Mouse (Mus musculus): ENCODE measurements around the gene Utrn. TPM values are rescaled to one million over a fixed set of nuclear protein-coding genes. Genes with fewer than 3 reads are reported as not detected.

Gene Utrn
- polyA plus RNA-seq, 1 experiment from 2014 or later: 68.1 TPM

GRCm38 (mm10) chr10:12788529-12788928, 80.6 kb downstream of the Utrn start:
- Histone ChIP-seq H3K4me1 (peaks cover 13% of the 10 kb centered on the region; the same call in 1 of the 2 replicates), H3K36me3 (no peaks in the 10 kb centered on the region), H3K27ac (no peak overlapping the region), H3K9ac (no peak overlapping the region), H3K4me3 (replicated peaks) (no peak overlapping the region), H3K4me2 (no peak overlapping the region), H3K27me3 (replicated peaks) (no peaks in the 10 kb centered on the region), H3K9me3 (no peaks in the 10 kb centered on the region)
- no peak for ATAC-seq (ENCODE audit: insufficient read depth, low FRiP score, low read depth)
- WGBS: 82% methylated on average over 1 of the region's 1 CpGs

- no peaks in the 10 kb centered on the region for H3K27me3 ChIP-seq (replicated peaks)
- 64% methylated on average over 6 of the region's 6 CpGs for WGBS
- no peak for ATAC-seq (ENCODE audit: insufficient read depth, low FRiP score, low read depth)
Observed at GRCm38 (mm10) chr10:12787965-12788364, 81.2 kb downstream of the Utrn start.

GRCm38 (mm10) chr10:12785299-12785698, 83.9 kb downstream of the Utrn start:
- 93% methylated on average over 5 of the region's 5 CpGs for WGBS
- H3K4me3 ChIP-seq (replicated peaks): no peak overlapping the region
- no peaks in the 10 kb centered on the region for H3K9me3 ChIP-seq
- no peak for ATAC-seq (ENCODE audit: insufficient read depth, low FRiP score, low read depth)
- H3K4me1 ChIP-seq: peaks cover 6% of the 10 kb centered on the region; the same call in 1 of the 2 replicates
- H3K36me3 ChIP-seq: no peaks in the 10 kb centered on the region
- H3K27ac ChIP-seq: no peak overlapping the region
- no peaks in the 10 kb centered on the region for H3K27me3 ChIP-seq (replicated peaks)
- no peak overlapping the region for H3K9ac ChIP-seq
- H3K4me2 ChIP-seq: no peak overlapping the region

More at GRCm38 (mm10) chr10:12787965-12788364, 81.2 kb downstream of the Utrn start:
- H3K27ac ChIP-seq: no peak overlapping the region
- H3K4me1 ChIP-seq: peaks cover 13% of the 10 kb centered on the region; the same call in 1 of the 2 replicates
- H3K9me3 ChIP-seq: no peaks in the 10 kb centered on the region
- no peak overlapping the region for H3K4me3 ChIP-seq (replicated peaks)
- no peaks in the 10 kb centered on the region for H3K36me3 ChIP-seq
- no peak overlapping the region for H3K4me2 ChIP-seq
- H3K9ac ChIP-seq: no peak overlapping the region

GRCm38 (mm10) chr10:12781381-12781907, 87.7 kb downstream of the Utrn start:
- 71% methylated on average over 4 of the region's 4 CpGs for WGBS
- ATAC-seq (ENCODE audit: insufficient read depth, low FRiP score, low read depth): no peak

GRCm38 (mm10) chr10:12773178-12773577, 96.0 kb downstream of the Utrn start:
- Histone ChIP-seq H3K4me3 (replicated peaks) (no peak overlapping the region), H3K27ac (peak overlapping the region; percentile 40; the same call in 1 of the 2 replicates), H3K9ac (no peak overlapping the region), H3K4me2 (no peak overlapping the region), H3K4me1 (0 out of 2 replicates have a peak, but pooled peaks cover 4% of the 10 kb centered on the region), H3K27me3 (replicated peaks) (no peaks in the 10 kb centered on the region), H3K9me3 (no peaks in the 10 kb centered on the region), H3K36me3 (no peaks in the 10 kb centered on the region)
- ATAC-seq (ENCODE audit: insufficient read depth, low FRiP score, low read depth): peak; percentile 80
- 32% methylated on average over 6 of the region's 6 CpGs for WGBS

More at GRCm38 (mm10) chr10:12781381-12781907, 87.7 kb downstream of the Utrn start:
- H3K36me3 ChIP-seq: no peaks in the 10 kb centered on the region
- no peak overlapping the region for H3K4me3 ChIP-seq (replicated peaks)
- H3K4me2 ChIP-seq: no peak overlapping the region
- no peaks in the 10 kb centered on the region for H3K27me3 ChIP-seq (replicated peaks)
- no peak overlapping the region for H3K9ac ChIP-seq
- no peaks in the 10 kb centered on the region for H3K9me3 ChIP-seq
- no peaks in the 10 kb centered on the region for H3K4me1 ChIP-seq
- H3K27ac ChIP-seq: no peak overlapping the region

GRCm38 (mm10) chr10:12771511-12771910, 97.7 kb downstream of the Utrn start:
- WGBS: 76% methylated on average over 2 of the region's 2 CpGs
- Histone ChIP-seq H3K9me3 (no peaks in the 10 kb centered on the region), H3K27ac (no peak overlapping the region), H3K9ac (no peak overlapping the region), H3K36me3 (no peaks in the 10 kb centered on the region), H3K4me2 (no peak overlapping the region), H3K4me1 (0 out of 2 replicates have a peak, but pooled peaks cover 4% of the 10 kb centered on the region), H3K27me3 (replicated peaks) (no peaks in the 10 kb centered on the region), H3K4me3 (replicated peaks) (no peak overlapping the region)
- ATAC-seq (ENCODE audit: insufficient read depth, low FRiP score, low read depth): no peak

- no peak overlapping the region for H3K4me2 ChIP-seq
- H3K4me3 ChIP-seq (replicated peaks): no peak overlapping the region
- WGBS: 45% methylated on average over 3 of the region's 3 CpGs
- ATAC-seq (ENCODE audit: insufficient read depth, low FRiP score, low read depth): no peak
- H3K27ac ChIP-seq: no peak overlapping the region
- no peaks in the 10 kb centered on the region for H3K9me3 ChIP-seq
- H3K27me3 ChIP-seq (replicated peaks): no peaks in the 10 kb centered on the region
- H3K9ac ChIP-seq: no peak overlapping the region
- H3K36me3 ChIP-seq: no peaks in the 10 kb centered on the region
- H3K4me1 ChIP-seq: no peaks in the 10 kb centered on the region; the same call in 1 of the 2 replicates
Observed at GRCm38 (mm10) chr10:12762668-12763067, 106.5 kb downstream of the Utrn start.

- Histone ChIP-seq H3K27ac (no peak overlapping the region), H3K4me1 (no peaks in the 10 kb centered on the region; the same call in 1 of the 2 replicates), H3K9me3 (no peaks in the 10 kb centered on the region), H3K4me3 (replicated peaks) (no peak overlapping the region), H3K9ac (no peak overlapping the region), H3K27me3 (replicated peaks) (no peaks in the 10 kb centered on the region), H3K36me3 (no peaks in the 10 kb centered on the region), H3K4me2 (no peak overlapping the region)
- WGBS: 56% methylated on average over 6 of the region's 6 CpGs
- no peak for ATAC-seq (ENCODE audit: insufficient read depth, low FRiP score, low read depth)
Observed at GRCm38 (mm10) chr10:12758702-12758988, 110.5 kb downstream of the Utrn start.

- WGBS: 53% methylated on average over 5 of the region's 5 CpGs
- no peak for ATAC-seq (ENCODE audit: insufficient read depth, low FRiP score, low read depth)
- Histone ChIP-seq H3K9me3 (no peaks in the 10 kb centered on the region), H3K27ac (no peak overlapping the region), H3K9ac (no peak overlapping the region), H3K4me1 (no peaks in the 10 kb centered on the region; the same call in 1 of the 2 replicates), H3K4me3 (replicated peaks) (no peak overlapping the region), H3K4me2 (no peak overlapping the region), H3K36me3 (no peaks in the 10 kb centered on the region), H3K27me3 (replicated peaks) (no peaks in the 10 kb centered on the region)
Observed at GRCm38 (mm10) chr10:12757943-12758701, 111.0 kb downstream of the Utrn start.

GRCm38 (mm10) chr10:12756692-12757091, 112.5 kb downstream of the Utrn start:
- 89% methylated on average over 4 of the region's 4 CpGs for WGBS
- no peak overlapping the region for H3K4me3 ChIP-seq (replicated peaks)
- no peak for ATAC-seq (ENCODE audit: insufficient read depth, low FRiP score, low read depth)
- no peaks in the 10 kb centered on the region; the same call in 1 of the 2 replicates for H3K4me1 ChIP-seq
- H3K27ac ChIP-seq: no peak overlapping the region
- no peaks in the 10 kb centered on the region for H3K27me3 ChIP-seq (replicated peaks)
- no peak overlapping the region for H3K9ac ChIP-seq
- H3K9me3 ChIP-seq: no peaks in the 10 kb centered on the region
- H3K4me2 ChIP-seq: no peak overlapping the region
- no peaks in the 10 kb centered on the region for H3K36me3 ChIP-seq

GRCm38 (mm10) chr10:12754911-12755310, 114.3 kb downstream of the Utrn start:
- WGBS: 92% methylated on average over 2 of the region's 2 CpGs
- ATAC-seq (ENCODE audit: insufficient read depth, low FRiP score, low read depth): no peak

GRCm38 (mm10) chr10:12754166-12754565, 115.0 kb downstream of the Utrn start:
- Histone ChIP-seq H3K9ac (no peak overlapping the region), H3K4me1 (no peaks in the 10 kb centered on the region; the same call in 1 of the 2 replicates), H3K27ac (no peak overlapping the region), H3K4me3 (replicated peaks) (no peak overlapping the region), H3K27me3 (replicated peaks) (no peaks in the 10 kb centered on the region), H3K4me2 (no peak overlapping the region), H3K36me3 (no peaks in the 10 kb centered on the region), H3K9me3 (no peaks in the 10 kb centered on the region)
- ATAC-seq (ENCODE audit: insufficient read depth, low FRiP score, low read depth): no peak
- 86% methylated on average over 6 of the region's 6 CpGs for WGBS

More at GRCm38 (mm10) chr10:12754911-12755310, 114.3 kb downstream of the Utrn start:
- Histone ChIP-seq H3K9ac (no peak overlapping the region), H3K4me1 (no peaks in the 10 kb centered on the region; the same call in 1 of the 2 replicates), H3K27me3 (replicated peaks) (no peaks in the 10 kb centered on the region), H3K9me3 (no peaks in the 10 kb centered on the region), H3K27ac (no peak overlapping the region), H3K4me3 (replicated peaks) (no peak overlapping the region), H3K4me2 (no peak overlapping the region), H3K36me3 (no peaks in the 10 kb centered on the region)
